Mouse (Mus musculus): ENCODE results near the gene Gm47841. TPM values are rescaled to one million over a fixed set of nuclear protein-coding genes. Genes with fewer than 3 reads are reported as not detected.

Gm47841 gene
- polyA plus RNA-seq (2015; fragmentation: Nextera tagmentation; extraction: Ambion mirVana): not detected in 2 replicates

- 7% methylated on average over 22 of the region's 23 CpGs for WGBS
- Histone ChIP-seq H3K9ac (ENCODE audit: low read length) (peak within 1 kb of the TSS; percentile 60), H3K4me3 (ENCODE audit: low read depth, low read length) (peak within 1 kb of the TSS; percentile 47), H3K9me3 (ENCODE audit: control insufficient read depth, low read length) (no peaks in the 10 kb centered on the region), H3K4me1 (replicated peaks; ENCODE audit: control insufficient read depth, insufficient read depth) (peaks cover 14% of the 10 kb centered on the region; the same call in 1 of the 2 replicates), H3K4me2 (replicated peaks; ENCODE audit: low read depth) (peak within 1 kb of the TSS; percentile 92), H3K36me3 (ENCODE audit: control insufficient read depth, insufficient read depth, low read length) (no peaks in the 10 kb centered on the region), H3K27ac (replicated peaks) (no peak within 1 kb of the TSS; the same call in 1 of the 2 replicates), H3K27me3 (ENCODE audit: control insufficient read depth, insufficient read depth, low read length) (no peaks in the 10 kb centered on the region; the same call in 1 of the 2 replicates)
- no peak for ATAC-seq (ENCODE audit: low FRiP score, low TSS enrichment)
- no peak for TF ChIP-seq EP300 (optimal IDR thresholded peaks at IDR 0.05)
- no peak for TF ChIP-seq CTCF (IDR thresholded peaks at IDR 0.05; ENCODE audit: low read depth)
- DNase-seq (ENCODE audit: low spot score): no peak
These were observed at the start of gene Gm47841 for GRCm38 (mm10) chr15:101047194-101047555. Gene Gm47841 (minus strand): TSS chr15:101047397.

- H3K4me3 ChIP-seq (ENCODE audit: low read depth, low read length): no peak overlapping the region
- no peak for DNase-seq (ENCODE audit: low spot score)
- H3K4me1 ChIP-seq (replicated peaks; ENCODE audit: control insufficient read depth, insufficient read depth): 0 out of 2 replicates have a peak, but pooled peaks cover 4% of the 10 kb centered on the region
- no peak overlapping the region for H3K27ac ChIP-seq (replicated peaks)
- H3K27me3 ChIP-seq (ENCODE audit: control insufficient read depth, insufficient read depth, low read length): no peaks in the 10 kb centered on the region
- H3K9ac ChIP-seq (ENCODE audit: low read length): no peak overlapping the region
- ATAC-seq (ENCODE audit: low FRiP score, low TSS enrichment): no peak
- 68% methylated on average over 3 of the region's 3 CpGs for WGBS
- no peak overlapping the region for H3K4me2 ChIP-seq (replicated peaks; ENCODE audit: low read depth)
- H3K9me3 ChIP-seq (ENCODE audit: control insufficient read depth, low read length): no peaks in the 10 kb centered on the region
- TF ChIP-seq EP300 (optimal IDR thresholded peaks at IDR 0.05): no peak
- TF ChIP-seq CTCF (IDR thresholded peaks at IDR 0.05; ENCODE audit: low read depth): no peak
- no peaks in the 10 kb centered on the region for H3K36me3 ChIP-seq (ENCODE audit: control insufficient read depth, insufficient read depth, low read length)
These were observed 48.2 kb upstream of the Gm47841 start for GRCm38 (mm10) chr15:101095392-101095791.

- DNase-seq (ENCODE audit: low spot score) (no peak), ATAC-seq (ENCODE audit: low FRiP score, low TSS enrichment) (no peak)
- TF ChIP-seq EP300 (optimal IDR thresholded peaks at IDR 0.05) (no peak), CTCF (IDR thresholded peaks at IDR 0.05; ENCODE audit: low read depth) (no peak)
- Histone ChIP-seq H3K4me3 (ENCODE audit: low read depth, low read length) (no peak overlapping the region), H3K9ac (ENCODE audit: low read length) (no peak overlapping the region), H3K9me3 (ENCODE audit: control insufficient read depth, low read length) (no peaks in the 10 kb centered on the region), H3K4me2 (replicated peaks; ENCODE audit: low read depth) (no peak overlapping the region), H3K27ac (replicated peaks) (no peak overlapping the region), H3K27me3 (ENCODE audit: control insufficient read depth, insufficient read depth, low read length) (no peaks in the 10 kb centered on the region), H3K36me3 (ENCODE audit: control insufficient read depth, insufficient read depth, low read length) (no peaks in the 10 kb centered on the region), H3K4me1 (replicated peaks; ENCODE audit: control insufficient read depth, insufficient read depth) (0 out of 2 replicates have a peak, but pooled peaks cover 4% of the 10 kb centered on the region)
- WGBS: 67% methylated on average over 9 of the region's 9 CpGs
These were observed 47.8 kb upstream of the Gm47841 start for GRCm38 (mm10) chr15:101094979-101095378.

GRCm38 (mm10) chr15:101093988-101094387, 46.8 kb upstream of the Gm47841 start:
- DNase-seq (ENCODE audit: low spot score) (no peak), ATAC-seq (ENCODE audit: low FRiP score, low TSS enrichment) (no peak)
- no peak for TF ChIP-seq EP300 (optimal IDR thresholded peaks at IDR 0.05)
- no peak for TF ChIP-seq CTCF (IDR thresholded peaks at IDR 0.05; ENCODE audit: low read depth)
- Histone ChIP-seq H3K27me3 (ENCODE audit: control insufficient read depth, insufficient read depth, low read length) (no peaks in the 10 kb centered on the region), H3K27ac (replicated peaks) (no peak overlapping the region), H3K4me1 (replicated peaks; ENCODE audit: control insufficient read depth, insufficient read depth) (0 out of 2 replicates have a peak, but pooled peaks cover 4% of the 10 kb centered on the region), H3K4me3 (ENCODE audit: low read depth, low read length) (no peak overlapping the region), H3K9me3 (ENCODE audit: control insufficient read depth, low read length) (no peaks in the 10 kb centered on the region), H3K9ac (ENCODE audit: low read length) (no peak overlapping the region), H3K36me3 (ENCODE audit: control insufficient read depth, insufficient read depth, low read length) (no peaks in the 10 kb centered on the region), H3K4me2 (replicated peaks; ENCODE audit: low read depth) (no peak overlapping the region)
- 57% methylated on average over 6 of the region's 6 CpGs for WGBS

GRCm38 (mm10) chr15:101092829-101093648, 45.8 kb upstream of the Gm47841 start:
- Histone ChIP-seq H3K4me2 (replicated peaks; ENCODE audit: low read depth) (no peak overlapping the region), H3K4me1 (replicated peaks; ENCODE audit: control insufficient read depth, insufficient read depth) (0 out of 2 replicates have a peak, but pooled peaks cover 4% of the 10 kb centered on the region), H3K36me3 (ENCODE audit: control insufficient read depth, insufficient read depth, low read length) (no peaks in the 10 kb centered on the region), H3K27ac (replicated peaks) (no peak overlapping the region), H3K27me3 (ENCODE audit: control insufficient read depth, insufficient read depth, low read length) (no peaks in the 10 kb centered on the region), H3K4me3 (ENCODE audit: low read depth, low read length) (no peak overlapping the region), H3K9me3 (ENCODE audit: control insufficient read depth, low read length) (no peaks in the 10 kb centered on the region), H3K9ac (ENCODE audit: low read length) (no peak overlapping the region)
- ATAC-seq (ENCODE audit: low FRiP score, low TSS enrichment) (0 out of 2 replicates have a peak, but pooled peaks have one; percentile 27), DNase-seq (ENCODE audit: low spot score) (no peak)
- WGBS: 49% methylated on average over 25 of the region's 25 CpGs
- TF ChIP-seq CTCF (IDR thresholded peaks at IDR 0.05; ENCODE audit: low read depth) (no peak), EP300 (optimal IDR thresholded peaks at IDR 0.05) (no peak)

All from stomach, postnatal 0 days (tissue).